Mouse (Mus musculus) liver, postnatal 0 days (tissue): ENCODE results near the gene Ppip5k2.

ENCODE experiments used
- CTCF ChIP-seq: sonication (generic); IDR thresholded peaks from 2 replicates; pipeline ENCODE4 v1.5.1; 2016; ENCODE audit warnings: antibody characterized with exemption, low read depth
- EP300 ChIP-seq: IDR thresholded peaks from 2 replicates; pipeline ENCODE4 v1.6.1; 2016; ENCODE audit warnings: antibody characterized with exemption, low read depth, mild to moderate bottlenecking

DNA sequence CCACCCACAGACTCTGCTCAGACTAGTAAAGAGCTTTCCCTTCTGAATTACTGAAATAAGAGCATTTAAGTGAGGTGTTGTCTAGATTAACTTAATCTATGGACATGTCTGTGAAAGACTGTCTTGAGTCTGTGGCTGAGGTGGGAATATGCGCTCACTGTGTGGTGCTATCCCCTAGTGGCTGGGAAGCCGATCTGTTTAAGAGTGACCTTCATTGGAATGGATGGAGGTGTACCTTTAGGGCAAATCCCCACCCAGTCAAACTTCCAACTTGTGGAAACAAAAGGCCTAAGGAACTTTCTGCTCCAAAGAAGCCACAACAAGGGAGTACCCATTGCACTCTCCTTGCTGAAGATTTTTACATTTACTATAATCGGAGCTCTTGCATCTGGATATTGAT is 23.9 kb upstream of the Ppip5k2 start:
- TF ChIP-seq CTCF (no peak), EP300 (no peak)
